8 mouse cellular contexts compared by ENCODE assay signal in genomic region chr14:14703346-14703871, GRCm38 (mm10). TPM values are rescaled to one million over a fixed set of nuclear protein-coding genes. Genes with fewer than 3 reads are reported as not detected.
A peak's percentile ranks its signal among the peaks of the same experiment; 100 is the strongest.
DNase-seq lines count a peak whose midpoint lies in the region; ATAC-seq lines count a peak whose summit lies in the region.

No protein-coding gene starts in this region.

- peak overlapping the region; percentile 98 for H3K9ac ChIP-seq in forebrain, embryonic 14.5 days (ENCODE audit: low read length)
- H3K9ac ChIP-seq in hindbrain, embryonic 13.5 days, result peak overlapping the region; percentile 98

- no peak overlapping the region for H3K27ac ChIP-seq in brown adipose tissue, adult 24 weeks (replicated peaks; ENCODE audit: low read depth, low read length)
- peak overlapping the region; percentile 99 for H3K27ac ChIP-seq in forebrain, embryonic 14.5 days (ENCODE audit: low read depth, low read length)
- H3K27ac ChIP-seq in hindbrain, embryonic 13.5 days, result peak overlapping the region; percentile 98

- peak overlapping the region; percentile 75 for H3K4me2 ChIP-seq in forebrain, embryonic 14.5 days (ENCODE audit: low read length)
- H3K4me2 ChIP-seq in hindbrain, embryonic 13.5 days, result peak overlapping the region; percentile 53

- H3K4me1 ChIP-seq in brown adipose tissue, adult 24 weeks (ENCODE audit: control insufficient read depth, insufficient read depth, insufficient read length, low read length), result no peaks in the 10 kb centered on the region
- H3K4me1 ChIP-seq in forebrain, embryonic 14.5 days (ENCODE audit: control insufficient read depth, insufficient read depth, low read length), result peaks cover 15% of the 10 kb centered on the region
- peaks cover 24% of the 10 kb centered on the region for H3K4me1 ChIP-seq in hindbrain, embryonic 13.5 days (replicated peaks)

- peak; percentile 52 for DNase-seq in cerebellum, adult 11 months
- DNase-seq in cerebellum, adult 9-11 months, result no peak
- DNase-seq in forebrain, embryonic 14.5 days (ENCODE audit: low spot score), result peak; percentile 71
- peak; percentile 48 to 52 for DNase-seq in layer of hippocampus, postnatal 36 days
- DNase-seq in lung, postnatal 4 days, result peak; percentile 73 to 78
- peak; percentile 46 for DNase-seq in right cerebral cortex, postnatal 14 days

- 0% methylated on average over 50 of the region's 60 CpGs for WGBS in forebrain, embryonic 14.5 days
- WGBS in hindbrain, embryonic 13.5 days, result under 1% methylated on average over 38 of the region's 60 CpGs

- H3K9me3 ChIP-seq in forebrain, embryonic 14.5 days (replicated peaks; ENCODE audit: control insufficient read depth, low read length), result no peaks in the 10 kb centered on the region
- H3K9me3 ChIP-seq in hindbrain, embryonic 13.5 days, result no peaks in the 10 kb centered on the region

- no peaks in the 10 kb centered on the region for H3K27me3 ChIP-seq in forebrain, embryonic 14.5 days (replicated peaks; ENCODE audit: control insufficient read depth, insufficient read depth, low read length)
- H3K27me3 ChIP-seq in hindbrain, embryonic 13.5 days, result no peaks in the 10 kb centered on the region

- ATAC-seq in forebrain, embryonic 14.5 days, result peak; percentile 48
- peak; percentile 40 for ATAC-seq in hindbrain, embryonic 13.5 days (ENCODE audit: low FRiP score)

- H3K4me3 ChIP-seq in brown adipose tissue, adult 24 weeks (ENCODE audit: insufficient read depth, low read depth, low read length), result peak overlapping the region; percentile 79
- H3K4me3 ChIP-seq in forebrain, embryonic 14.5 days (ENCODE audit: low read depth, low read length), result peak overlapping the region; percentile 91
- H3K4me3 ChIP-seq in hindbrain, embryonic 13.5 days, result peak overlapping the region; percentile 90

- 0 out of 2 replicates have a peak, but pooled peaks cover 6% of the 10 kb centered on the region for H3K36me3 ChIP-seq in forebrain, embryonic 14.5 days (ENCODE audit: control insufficient read depth, insufficient read depth, low read length)
- H3K36me3 ChIP-seq in hindbrain, embryonic 13.5 days, result peaks cover 2% of the 10 kb centered on the region; the same call in 1 of the 2 replicates

RNA-seq across cellular contexts. Expression of gene Slc4a7, which starts 1.3 kb away (rescaled TPM):
- polyA plus RNA-seq in brown adipose tissue, adult 24 weeks (2012; ENCODE audit: insufficient read depth, insufficient read length, missing spikeins), result 4.1 and 5.2 TPM in 2 replicates
- 18.5 and 22.7 TPM in 2 replicates for polyA plus RNA-seq in forebrain, embryonic 14.5 days (2014; fragmentation: Nextera tagmentation; extraction: Ambion mirVana)
- 36.9 and 38.2 TPM in 2 replicates for polyA plus RNA-seq in hindbrain, embryonic 13.5 days (2015; fragmentation: Nextera tagmentation; extraction: Ambion mirVana)
- total RNA-seq in layer of hippocampus, postnatal 36 days (2021), result 10 to 100 TPM; 44.1 to 50.3 TPM
